Mouse (Mus musculus): Measurements from ENCODE around the gene Wdr17. TPM values are rescaled to one million over a fixed set of nuclear protein-coding genes. Genes with fewer than 3 reads are reported as not detected.

Wdr17 gene
- polyA plus RNA-seq, 1 experiment from 2014 or later: not detected

- ATAC-seq (ENCODE audit: low read depth): no peak
- H3K9me3 ChIP-seq (replicated peaks; ENCODE audit: control insufficient read depth, low read length): no peaks in the 10 kb centered on the region
- no peaks in the 10 kb centered on the region for H3K36me3 ChIP-seq (ENCODE audit: control insufficient read depth, insufficient read depth)
- H3K9ac ChIP-seq (ENCODE audit: low read depth, low read length): no peak overlapping the region
- no peak overlapping the region for H3K27ac ChIP-seq (ENCODE audit: low read length)
- no peaks in the 10 kb centered on the region for H3K27me3 ChIP-seq (ENCODE audit: control insufficient read depth, insufficient read depth, low read depth, low read length)
- no peaks in the 10 kb centered on the region for H3K4me1 ChIP-seq (ENCODE audit: control insufficient read depth, low read depth, low read length)
- no peak overlapping the region for H3K4me2 ChIP-seq (ENCODE audit: low read depth, low read length)
- WGBS (ENCODE audit: insufficient replicate concordance): 53% methylated on average over 1 of the region's 1 CpGs
- H3K4me3 ChIP-seq (ENCODE audit: low read depth, low read length): no peak overlapping the region
These were observed 129.3 kb downstream of the Wdr17 start for GRCm38 (mm10) chr8:54757646-54758045.

GRCm38 (mm10) chr8:54736660-54737312 lies 150.2 kb downstream of the Wdr17 start:
- 38% methylated on average over 5 of the region's 5 CpGs for WGBS (ENCODE audit: insufficient replicate concordance)
- Histone ChIP-seq H3K36me3 (ENCODE audit: control insufficient read depth, insufficient read depth) (no peaks in the 10 kb centered on the region), H3K27ac (ENCODE audit: low read length) (no peak overlapping the region), H3K27me3 (ENCODE audit: control insufficient read depth, insufficient read depth, low read depth, low read length) (no peaks in the 10 kb centered on the region), H3K4me2 (ENCODE audit: low read depth, low read length) (no peak overlapping the region), H3K4me1 (ENCODE audit: control insufficient read depth, low read depth, low read length) (no peaks in the 10 kb centered on the region), H3K4me3 (ENCODE audit: low read depth, low read length) (no peak overlapping the region), H3K9me3 (replicated peaks; ENCODE audit: control insufficient read depth, low read length) (no peaks in the 10 kb centered on the region), H3K9ac (ENCODE audit: low read depth, low read length) (no peak overlapping the region)
- ATAC-seq (ENCODE audit: low read depth): no peak

- no peaks in the 10 kb centered on the region for H3K9me3 ChIP-seq (replicated peaks; ENCODE audit: control insufficient read depth, low read length)
- H3K9ac ChIP-seq (ENCODE audit: low read depth, low read length): no peak overlapping the region
- H3K27ac ChIP-seq (ENCODE audit: low read length): no peak overlapping the region
- no peaks in the 10 kb centered on the region for H3K27me3 ChIP-seq (ENCODE audit: control insufficient read depth, insufficient read depth, low read depth, low read length)
- no peak overlapping the region for H3K4me2 ChIP-seq (ENCODE audit: low read depth, low read length)
- 27% methylated on average over 8 of the region's 8 CpGs for WGBS (ENCODE audit: insufficient replicate concordance)
- H3K4me3 ChIP-seq (ENCODE audit: low read depth, low read length): no peak overlapping the region
- ATAC-seq (ENCODE audit: low read depth): no peak
- H3K4me1 ChIP-seq (ENCODE audit: control insufficient read depth, low read depth, low read length): no peaks in the 10 kb centered on the region
- no peaks in the 10 kb centered on the region for H3K36me3 ChIP-seq (ENCODE audit: control insufficient read depth, insufficient read depth)
These were observed 162.3 kb downstream of the Wdr17 start for GRCm38 (mm10) chr8:54724668-54725035.

- Histone ChIP-seq H3K4me2 (ENCODE audit: low read depth, low read length) (peak overlapping the region; percentile 41), H3K4me1 (ENCODE audit: control insufficient read depth, low read depth, low read length) (no peaks in the 10 kb centered on the region), H3K4me3 (ENCODE audit: low read depth, low read length) (peak overlapping the region; percentile 8; the same call in 1 of the 2 replicates), H3K9me3 (replicated peaks; ENCODE audit: control insufficient read depth, low read length) (no peaks in the 10 kb centered on the region), H3K36me3 (ENCODE audit: control insufficient read depth, insufficient read depth) (no peaks in the 10 kb centered on the region), H3K27me3 (ENCODE audit: control insufficient read depth, insufficient read depth, low read depth, low read length) (no peaks in the 10 kb centered on the region), H3K27ac (ENCODE audit: low read length) (no peak overlapping the region), H3K9ac (ENCODE audit: low read depth, low read length) (no peak overlapping the region)
- ATAC-seq (ENCODE audit: low read depth): peak; percentile 82
- 2% methylated on average over 23 of the region's 23 CpGs for WGBS (ENCODE audit: insufficient replicate concordance)
These were observed 162.9 kb downstream of the Wdr17 start for GRCm38 (mm10) chr8:54723976-54724667.

- no peak overlapping the region for H3K4me2 ChIP-seq (ENCODE audit: low read depth, low read length)
- WGBS (ENCODE audit: insufficient replicate concordance): 44% methylated on average over 4 of the region's 4 CpGs
- H3K9me3 ChIP-seq (replicated peaks; ENCODE audit: control insufficient read depth, low read length): no peaks in the 10 kb centered on the region
- no peaks in the 10 kb centered on the region for H3K36me3 ChIP-seq (ENCODE audit: control insufficient read depth, insufficient read depth)
- ATAC-seq (ENCODE audit: low read depth): no peak
- H3K4me1 ChIP-seq (ENCODE audit: control insufficient read depth, low read depth, low read length): no peaks in the 10 kb centered on the region
- no peak overlapping the region for H3K27ac ChIP-seq (ENCODE audit: low read length)
- H3K4me3 ChIP-seq (ENCODE audit: low read depth, low read length): no peak overlapping the region
- no peaks in the 10 kb centered on the region for H3K27me3 ChIP-seq (ENCODE audit: control insufficient read depth, insufficient read depth, low read depth, low read length)
- H3K9ac ChIP-seq (ENCODE audit: low read depth, low read length): no peak overlapping the region
These were observed 168.5 kb downstream of the Wdr17 start for GRCm38 (mm10) chr8:54718515-54718914.

GRCm38 (mm10) chr8:54705743-54706142 lies 181.2 kb downstream of the Wdr17 start:
- no peak for ATAC-seq (ENCODE audit: low read depth)
- Histone ChIP-seq H3K4me1 (ENCODE audit: control insufficient read depth, low read depth, low read length) (no peaks in the 10 kb centered on the region), H3K27me3 (ENCODE audit: control insufficient read depth, insufficient read depth, low read depth, low read length) (no peaks in the 10 kb centered on the region), H3K9me3 (replicated peaks; ENCODE audit: control insufficient read depth, low read length) (no peaks in the 10 kb centered on the region), H3K4me3 (ENCODE audit: low read depth, low read length) (no peak overlapping the region), H3K36me3 (ENCODE audit: control insufficient read depth, insufficient read depth) (no peaks in the 10 kb centered on the region), H3K4me2 (ENCODE audit: low read depth, low read length) (no peak overlapping the region), H3K9ac (ENCODE audit: low read depth, low read length) (no peak overlapping the region), H3K27ac (ENCODE audit: low read length) (no peak overlapping the region)
- WGBS (ENCODE audit: insufficient replicate concordance): 35% methylated on average over 2 of the region's 2 CpGs

- Histone ChIP-seq H3K27ac (ENCODE audit: low read length) (no peak overlapping the region), H3K4me2 (ENCODE audit: low read depth, low read length) (no peak overlapping the region), H3K4me1 (ENCODE audit: control insufficient read depth, low read depth, low read length) (no peaks in the 10 kb centered on the region), H3K9me3 (replicated peaks; ENCODE audit: control insufficient read depth, low read length) (no peaks in the 10 kb centered on the region), H3K36me3 (ENCODE audit: control insufficient read depth, insufficient read depth) (no peaks in the 10 kb centered on the region), H3K4me3 (ENCODE audit: low read depth, low read length) (no peak overlapping the region), H3K27me3 (ENCODE audit: control insufficient read depth, insufficient read depth, low read depth, low read length) (no peaks in the 10 kb centered on the region), H3K9ac (ENCODE audit: low read depth, low read length) (no peak overlapping the region)
- ATAC-seq (ENCODE audit: low read depth): no peak
These were observed 215.2 kb downstream of the Wdr17 start for GRCm38 (mm10) chr8:54671806-54672205.

- no peaks in the 10 kb centered on the region for H3K27me3 ChIP-seq (ENCODE audit: control insufficient read depth, insufficient read depth, low read depth, low read length)
- H3K9me3 ChIP-seq (replicated peaks; ENCODE audit: control insufficient read depth, low read length): no peaks in the 10 kb centered on the region
- 53% methylated on average over 3 of the region's 3 CpGs for WGBS (ENCODE audit: insufficient replicate concordance)
- H3K27ac ChIP-seq (ENCODE audit: low read length): no peak overlapping the region
- no peaks in the 10 kb centered on the region for H3K36me3 ChIP-seq (ENCODE audit: control insufficient read depth, insufficient read depth)
- no peak overlapping the region for H3K4me2 ChIP-seq (ENCODE audit: low read depth, low read length)
- no peak overlapping the region for H3K9ac ChIP-seq (ENCODE audit: low read depth, low read length)
- no peaks in the 10 kb centered on the region for H3K4me1 ChIP-seq (ENCODE audit: control insufficient read depth, low read depth, low read length)
- ATAC-seq (ENCODE audit: low read depth): no peak
- H3K4me3 ChIP-seq (ENCODE audit: low read depth, low read length): no peak overlapping the region
These were observed 219.2 kb downstream of the Wdr17 start for GRCm38 (mm10) chr8:54667756-54668155.

- H3K27me3 ChIP-seq (ENCODE audit: control insufficient read depth, insufficient read depth, low read depth, low read length): no peaks in the 10 kb centered on the region
- H3K4me3 ChIP-seq (ENCODE audit: low read depth, low read length): no peak overlapping the region
- WGBS (ENCODE audit: insufficient replicate concordance): 41% methylated on average over 5 of the region's 5 CpGs
- no peak overlapping the region for H3K4me2 ChIP-seq (ENCODE audit: low read depth, low read length)
- ATAC-seq (ENCODE audit: low read depth): no peak
- no peaks in the 10 kb centered on the region for H3K4me1 ChIP-seq (ENCODE audit: control insufficient read depth, low read depth, low read length)
- H3K27ac ChIP-seq (ENCODE audit: low read length): no peak overlapping the region
- H3K36me3 ChIP-seq (ENCODE audit: control insufficient read depth, insufficient read depth): no peaks in the 10 kb centered on the region
- no peaks in the 10 kb centered on the region for H3K9me3 ChIP-seq (replicated peaks; ENCODE audit: control insufficient read depth, low read length)
- no peak overlapping the region for H3K9ac ChIP-seq (ENCODE audit: low read depth, low read length)
These were observed 226.3 kb downstream of the Wdr17 start for GRCm38 (mm10) chr8:54660675-54661074.
